Mouse (Mus musculus) kidney, embryonic 15.5 days (tissue): Measurements from ENCODE around the gene Chchd6. TPM values are rescaled to one million over a fixed set of nuclear protein-coding genes. Genes with fewer than 3 reads are reported as not detected.

ENCODE experiments used
- ATAC-seq: fragments of 200-750 bp; cut with Nextera tagmentation; replicated peaks from 2 replicates; pipeline ENCODE4 v1.8.0; 2017; ENCODE audit warnings: moderate TSS enrichment; ENCODE audit not compliant: low FRiP score
- H3K27ac ChIP-seq: fragments of 300-500 bp; sonication (generic); 2 replicates; pipeline ENCODE4 v1.5.1; 2015; ENCODE audit warnings: mild to moderate bottlenecking, inconsistent platforms
- H3K27me3 ChIP-seq: fragments of 300-500 bp; sonication (generic); 2 replicates; pipeline ENCODE4 v1.6.1; 2015; ENCODE audit warnings: inconsistent platforms
- H3K36me3 ChIP-seq: fragments of 300-500 bp; sonication (generic); 2 replicates; pipeline ENCODE4 v1.6.1; 2015; ENCODE audit warnings: inconsistent platforms
- H3K4me1 ChIP-seq: fragments of 300-500 bp; sonication (generic); 2 replicates; pipeline ENCODE4 v1.6.1; 2015; ENCODE audit warnings: inconsistent platforms
- H3K4me2 ChIP-seq: fragments of 300-500 bp; sonication (generic); 2 replicates; pipeline ENCODE4 v1.6.1; 2015; ENCODE audit warnings: moderate library complexity, mild to moderate bottlenecking, inconsistent platforms
- H3K4me3 ChIP-seq: fragments of 300-500 bp; sonication (generic); replicated peaks from 2 replicates; pipeline ENCODE4 v1.5.1; 2015; ENCODE audit warnings: mild to moderate bottlenecking, inconsistent platforms
- H3K9ac ChIP-seq: fragments of 300-500 bp; sonication (generic); 2 replicates; pipeline ENCODE4 v1.6.1; 2015; ENCODE audit warnings: mild to moderate bottlenecking, inconsistent platforms
- H3K9me3 ChIP-seq: fragments of 300-500 bp; sonication (generic); replicated peaks from 2 replicates; pipeline ENCODE4 v1.6.1; 2016; ENCODE audit warnings: inconsistent platforms
- WGBS: fragments of 180-500 bp; shearing (Covaris S2); methylation state at CpG from one replicate; pipeline ENCODE4 v1.1.7; 2015; ENCODE audit warnings: mixed read lengths; 5-methylcytosine and 5-hydroxymethylcytosine counted together
- polyA plus RNA-seq: library from polyadenylated mRNA; unstranded; fragments of >200 nt; fragmentation: Nextera tagmentation; extraction: Ambion mirVana; gene quantifications from 2 replicates; pipeline ENCODE4 v1.2.1, GENCODE M21; 2015

Gene Chchd6
- polyA plus RNA-seq, 1 experiment from 2014 or later = 63.8 TPM

- Histone ChIP-seq H3K4me1 (no peaks in the 10 kb centered on the region), H3K9ac (no peak overlapping the region), H3K9me3 (no peaks in the 10 kb centered on the region), H3K36me3 (no peaks in the 10 kb centered on the region), H3K4me2 (no peak overlapping the region), H3K4me3 (no peak overlapping the region), H3K27ac (no peak overlapping the region), H3K27me3 (no peaks in the 10 kb centered on the region)
- no peak for ATAC-seq
- WGBS = 71% methylated on average over 4 of the region's 4 CpGs
These were observed 103.1 kb downstream of the Chchd6 start for GRCm38 (mm10) chr6:89492368-89492767.

DNA sequence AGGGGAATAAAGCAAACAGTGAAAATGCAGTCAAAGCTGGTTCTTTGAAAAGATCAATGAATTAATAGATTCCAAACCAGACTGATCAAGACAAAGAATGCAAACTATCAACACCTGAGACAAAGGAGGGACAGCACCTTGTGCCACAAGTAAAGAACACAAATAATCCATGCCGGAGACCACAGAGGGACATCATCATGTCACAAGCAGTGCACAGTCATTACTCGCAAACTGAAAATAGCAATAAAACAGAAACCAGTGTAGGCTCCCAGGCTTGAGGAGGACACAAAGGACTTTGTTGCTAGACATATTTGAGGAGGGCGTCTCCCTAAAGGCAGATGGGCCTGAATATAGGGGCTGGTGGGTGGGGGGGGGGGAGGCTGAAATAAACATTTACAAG lies 105.1 kb downstream of the Chchd6 start:
- ATAC-seq = no peak
- WGBS = 82% methylated on average over 3 of the region's 3 CpGs
- no peaks in the 10 kb centered on the region for H3K9me3 ChIP-seq
- no peak overlapping the region for H3K27ac ChIP-seq
- no peaks in the 10 kb centered on the region for H3K36me3 ChIP-seq
- H3K9ac ChIP-seq = no peak overlapping the region
- no peaks in the 10 kb centered on the region for H3K27me3 ChIP-seq
- no peaks in the 10 kb centered on the region for H3K4me1 ChIP-seq
- H3K4me3 ChIP-seq = no peak overlapping the region
- no peak overlapping the region for H3K4me2 ChIP-seq

- no peak overlapping the region for H3K4me2 ChIP-seq
- ATAC-seq = no peak
- no peaks in the 10 kb centered on the region for H3K36me3 ChIP-seq
- no peak overlapping the region for H3K9ac ChIP-seq
- H3K4me1 ChIP-seq = no peaks in the 10 kb centered on the region
- no peaks in the 10 kb centered on the region for H3K27me3 ChIP-seq
- WGBS = 91% methylated on average over 1 of the region's 1 CpGs
- no peaks in the 10 kb centered on the region for H3K9me3 ChIP-seq
- no peak overlapping the region for H3K27ac ChIP-seq
- H3K4me3 ChIP-seq = no peak overlapping the region
These were observed 105.9 kb downstream of the Chchd6 start for GRCm38 (mm10) chr6:89489533-89489932.

DNA sequence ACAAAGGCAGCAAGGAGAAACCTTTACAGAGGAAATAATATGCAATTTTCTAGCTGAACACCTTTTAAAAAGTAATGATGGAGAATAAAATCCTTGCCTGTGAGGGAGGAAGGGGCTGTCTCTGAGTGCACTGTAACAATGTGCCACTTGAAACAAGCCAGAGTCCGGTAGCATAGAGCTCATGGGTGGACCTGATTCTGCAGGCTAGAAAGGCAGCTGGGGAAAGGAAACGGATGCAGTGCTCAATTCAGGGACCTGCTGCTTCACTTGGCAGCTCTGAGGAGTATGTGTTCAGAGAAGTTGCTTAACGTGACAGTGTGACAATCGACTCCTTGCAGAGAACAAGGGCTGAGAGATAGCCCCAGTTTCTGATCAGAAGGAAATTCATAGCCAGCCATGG lies 109.4 kb downstream of the Chchd6 start:
- 60% methylated on average over 4 of the region's 4 CpGs for WGBS
- ATAC-seq = no peak
- H3K27ac ChIP-seq = no peak overlapping the region

DNA sequence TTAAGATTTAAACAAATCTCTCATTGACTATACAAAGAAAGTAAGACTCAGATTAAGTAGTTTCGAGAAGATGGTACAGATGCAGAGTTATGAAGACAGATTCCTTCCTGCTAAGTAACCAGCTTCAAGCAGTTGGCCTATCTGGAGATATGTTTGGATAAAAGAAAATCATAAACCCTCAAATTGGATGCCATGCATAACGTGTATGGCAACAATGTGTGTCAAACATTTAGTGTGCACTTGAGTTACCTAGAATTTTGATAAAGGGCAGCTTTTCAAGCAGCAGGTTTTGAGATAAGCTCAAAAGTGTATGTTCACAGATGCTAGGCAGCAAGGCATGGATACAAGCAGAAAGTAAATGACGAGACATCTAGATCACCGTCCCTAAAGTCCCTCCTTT lies 114.3 kb downstream of the Chchd6 start:
- H3K36me3 ChIP-seq = no peaks in the 10 kb centered on the region
- no peak overlapping the region for H3K27ac ChIP-seq
- H3K9ac ChIP-seq = no peak overlapping the region
- H3K4me1 ChIP-seq = no peaks in the 10 kb centered on the region
- H3K9me3 ChIP-seq = no peaks in the 10 kb centered on the region
- H3K27me3 ChIP-seq = no peaks in the 10 kb centered on the region
- no peak overlapping the region for H3K4me3 ChIP-seq
- H3K4me2 ChIP-seq = no peak overlapping the region
- ATAC-seq = no peak
- WGBS = 83% methylated on average over 4 of the region's 4 CpGs

More for the DNA sequence above, 109.4 kb downstream of the Chchd6 start:
- Histone ChIP-seq H3K9me3 (no peaks in the 10 kb centered on the region), H3K4me1 (no peaks in the 10 kb centered on the region), H3K27me3 (no peaks in the 10 kb centered on the region), H3K4me2 (no peak overlapping the region), H3K9ac (no peak overlapping the region), H3K36me3 (no peaks in the 10 kb centered on the region), H3K4me3 (no peak overlapping the region)

DNA sequence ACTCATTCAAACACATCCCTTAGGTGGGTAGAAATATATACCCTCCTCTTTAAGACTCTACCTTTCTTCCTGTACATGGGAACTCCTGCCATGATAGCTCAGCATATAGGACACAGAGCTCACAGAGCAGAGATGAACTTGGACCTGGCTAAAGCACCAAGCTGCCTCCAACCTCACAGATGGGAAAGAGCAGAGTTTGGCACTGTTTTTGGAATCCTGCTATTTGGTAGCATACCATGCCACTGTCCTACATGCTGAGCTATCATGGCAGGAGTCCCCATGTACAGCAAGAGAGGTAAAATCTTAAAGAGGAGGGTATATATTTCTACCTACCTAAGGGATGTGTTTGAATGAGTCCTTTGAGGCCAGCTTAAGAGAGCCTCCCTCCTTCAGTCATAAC lies 127.5 kb downstream of the Chchd6 start:
- H3K36me3 ChIP-seq = no peaks in the 10 kb centered on the region
- H3K27ac ChIP-seq = no peak overlapping the region
- no peak overlapping the region for H3K4me3 ChIP-seq
- no peak overlapping the region for H3K9ac ChIP-seq
- H3K4me2 ChIP-seq = no peak overlapping the region
- no peak for ATAC-seq
- no peaks in the 10 kb centered on the region for H3K27me3 ChIP-seq
- no peaks in the 10 kb centered on the region for H3K9me3 ChIP-seq
- H3K4me1 ChIP-seq = no peaks in the 10 kb centered on the region

- no peaks in the 10 kb centered on the region for H3K4me1 ChIP-seq
- ATAC-seq = no peak
- H3K4me3 ChIP-seq = no peak overlapping the region
- 83% methylated on average over 9 of the region's 9 CpGs for WGBS
- H3K27ac ChIP-seq = no peak overlapping the region
- H3K36me3 ChIP-seq = no peaks in the 10 kb centered on the region
- H3K9ac ChIP-seq = no peak overlapping the region
- H3K9me3 ChIP-seq = no peaks in the 10 kb centered on the region
- no peak overlapping the region for H3K4me2 ChIP-seq
- no peaks in the 10 kb centered on the region for H3K27me3 ChIP-seq
These were observed 128.2 kb downstream of the Chchd6 start for GRCm38 (mm10) chr6:89467290-89467689.

DNA sequence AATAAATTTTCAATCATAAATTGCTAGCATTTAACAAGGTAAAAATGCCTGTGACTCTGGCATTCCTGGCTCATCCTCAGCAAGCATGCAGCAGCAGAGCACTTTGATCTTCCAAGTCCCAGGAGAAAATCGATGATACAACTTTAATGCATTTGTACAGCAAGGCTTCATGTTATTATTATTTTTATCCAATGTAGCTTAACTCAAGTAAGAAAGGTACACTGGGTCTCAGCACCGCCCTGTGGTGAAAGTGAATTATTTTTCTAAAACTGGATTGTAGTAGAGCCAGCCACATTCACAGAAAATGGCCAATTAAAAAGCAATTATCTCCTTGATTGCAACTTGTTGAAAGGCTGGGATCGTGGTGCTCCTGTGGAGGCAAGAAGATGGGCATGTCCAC lies 128.6 kb downstream of the Chchd6 start:
- Histone ChIP-seq H3K27me3 (no peaks in the 10 kb centered on the region), H3K9ac (no peak overlapping the region), H3K9me3 (no peaks in the 10 kb centered on the region), H3K4me2 (no peak overlapping the region), H3K36me3 (no peaks in the 10 kb centered on the region), H3K4me3 (no peak overlapping the region), H3K27ac (no peak overlapping the region), H3K4me1 (no peaks in the 10 kb centered on the region)
- ATAC-seq = no peak
- 83% methylated on average over 3 of the region's 3 CpGs for WGBS

- H3K4me1 ChIP-seq = no peaks in the 10 kb centered on the region
These were observed 129.3 kb downstream of the Chchd6 start for GRCm38 (mm10) chr6:89466053-89466708.

DNA sequence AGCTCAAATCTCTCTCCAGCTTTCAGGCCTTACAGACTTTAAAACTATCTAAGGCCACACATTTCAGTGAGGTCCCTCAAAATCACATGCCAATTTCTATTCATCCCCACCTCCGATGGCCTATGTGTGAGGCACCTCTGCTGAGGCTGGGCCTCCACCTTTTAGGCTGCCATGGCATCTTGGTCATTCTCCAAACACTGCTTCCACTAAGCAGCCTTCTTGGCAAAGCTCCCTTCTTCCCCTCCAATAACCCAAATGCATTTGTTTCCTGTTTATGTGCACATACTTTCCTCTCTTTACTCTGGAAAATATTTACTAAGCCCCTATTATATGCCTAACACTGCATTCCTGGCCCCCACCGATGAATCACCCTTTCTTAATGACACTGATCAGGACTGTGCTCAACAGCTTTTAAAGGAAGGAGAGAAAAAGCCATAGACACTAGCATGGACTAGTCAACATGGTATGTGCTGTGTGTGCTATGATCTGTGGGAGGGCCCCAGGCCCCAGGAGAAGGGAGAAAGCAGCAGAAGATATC lies 133.2 kb downstream of the Chchd6 start:
- 77% methylated on average over 2 of the region's 2 CpGs for WGBS
- Histone ChIP-seq H3K27ac (no peak overlapping the region), H3K9me3 (no peaks in the 10 kb centered on the region), H3K27me3 (no peaks in the 10 kb centered on the region), H3K4me2 (no peak overlapping the region), H3K9ac (no peak overlapping the region), H3K4me1 (no peaks in the 10 kb centered on the region), H3K36me3 (no peaks in the 10 kb centered on the region), H3K4me3 (no peak overlapping the region)
- ATAC-seq = no peak

More at GRCm38 (mm10) chr6:89466053-89466708, 129.3 kb downstream of the Chchd6 start:
- no peaks in the 10 kb centered on the region for H3K36me3 ChIP-seq
- no peak for ATAC-seq
- no peak overlapping the region for H3K9ac ChIP-seq
- no peaks in the 10 kb centered on the region for H3K9me3 ChIP-seq
- no peak overlapping the region for H3K4me2 ChIP-seq
- H3K27me3 ChIP-seq = no peaks in the 10 kb centered on the region
- WGBS = 83% methylated on average over 12 of the region's 12 CpGs
- H3K27ac ChIP-seq = no peak overlapping the region
- no peak overlapping the region for H3K4me3 ChIP-seq

GRCm38 (mm10) chr6:89461250-89462222 lies 133.9 kb downstream of the Chchd6 start:
- no peaks in the 10 kb centered on the region for H3K27me3 ChIP-seq
- H3K36me3 ChIP-seq = no peaks in the 10 kb centered on the region
- no peaks in the 10 kb centered on the region for H3K9me3 ChIP-seq
- H3K9ac ChIP-seq = no peak overlapping the region
- H3K4me1 ChIP-seq = no peaks in the 10 kb centered on the region
- 80% methylated on average over 9 of the region's 9 CpGs for WGBS
- ATAC-seq = no peak
- H3K4me3 ChIP-seq = no peak overlapping the region
- H3K4me2 ChIP-seq = no peak overlapping the region
- H3K27ac ChIP-seq = no peak overlapping the region

DNA sequence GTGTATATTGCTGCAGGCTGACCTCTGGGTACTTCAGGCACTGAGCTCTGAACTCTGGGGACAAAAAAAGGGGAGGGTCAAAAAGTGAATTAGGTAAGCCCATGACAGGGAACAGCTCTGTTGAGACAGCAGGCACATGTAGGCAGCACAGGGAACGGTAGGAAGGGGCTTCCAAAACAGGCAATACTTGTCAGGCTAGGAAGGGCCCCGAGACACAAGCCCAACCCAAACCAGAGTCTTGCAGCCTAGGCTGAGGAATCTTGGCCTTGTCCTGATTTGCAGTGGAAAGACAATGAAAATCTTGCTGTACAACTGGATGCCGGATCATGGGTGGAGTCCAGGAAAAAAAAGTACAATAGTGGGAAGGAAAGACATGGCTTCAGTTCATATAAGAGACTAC lies 135.8 kb downstream of the Chchd6 start:
- Histone ChIP-seq H3K36me3 (no peaks in the 10 kb centered on the region), H3K27me3 (no peaks in the 10 kb centered on the region), H3K9ac (no peak overlapping the region), H3K27ac (no peak overlapping the region), H3K4me3 (no peak overlapping the region), H3K4me2 (no peak overlapping the region), H3K9me3 (no peaks in the 10 kb centered on the region), H3K4me1 (peaks cover 4% of the 10 kb centered on the region; the same call in 1 of the 2 replicates)
- 78% methylated on average over 3 of the region's 3 CpGs for WGBS
- ATAC-seq = no peak
